Mouse (Mus musculus): ENCODE data around the gene Depdc5.

- no peak for TF ChIP-seq CTCF (IDR thresholded peaks at IDR 0.05; ENCODE audit: low read depth, low read length)
- TF ChIP-seq GATA2 (IDR thresholded peaks at IDR 0.05; ENCODE audit: borderline replicate concordance, low read depth, low read length): no peak
Observed at GRCm38 (mm10) chr5:32886739-32887138, 23.2 kb downstream of the Depdc5 start.
